Mouse (Mus musculus) ovary, postnatal 36 days (tissue): ENCODE measurements at regions not wholly inside any gene's neighbourhood (a gene's known extent, or its start where the extent isn't known, plus 50 kb on each side); places are given as distances from the start of the nearest gene placed in this dataset.
"Not testable (repeated sequence)": the region's sequence is repeated elsewhere in the genome, so short reads cannot be mapped to it uniquely, and the experiment has no call there.

Source experiments
- DNase-seq: peaks from one replicate; pipeline ENCODE4 v3.0.0; 2022; ENCODE audit warnings: low spot score, mixed read lengths

GRCm38 (mm10) chr11:111961846-111962245 lies 820.2 kb upstream of the Sox9 start:
- DNase-seq: no peak

GRCm38 (mm10) chr11:111964066-111964465 lies 818.0 kb upstream of the Sox9 start:
- no peak for DNase-seq

- DNase-seq: no peak
Observed at GRCm38 (mm10) chr11:111966401-111966800, 815.6 kb upstream of the Sox9 start.

GRCm38 (mm10) chr11:111971001-111971400 lies 811.0 kb upstream of the Sox9 start:
- no peak for DNase-seq

GRCm38 (mm10) chr11:111978667-111979066 lies 803.4 kb upstream of the Sox9 start:
- DNase-seq: no peak

GRCm38 (mm10) chr11:111996395-111996794 lies 785.6 kb upstream of the Sox9 start:
- DNase-seq: no peak

- DNase-seq: not testable (repeated sequence)
Observed at GRCm38 (mm10) chr11:112010848-112011247, 771.2 kb upstream of the Sox9 start.

- DNase-seq: no peak
Observed at GRCm38 (mm10) chr11:112017906-112018305, 764.1 kb upstream of the Sox9 start.

- no peak for DNase-seq
Observed at GRCm38 (mm10) chr11:112028031-112028430, 754.0 kb upstream of the Sox9 start.

GRCm38 (mm10) chr11:112038741-112039140 lies 743.3 kb upstream of the Sox9 start:
- DNase-seq: no peak

- no peak for DNase-seq
Observed at GRCm38 (mm10) chr11:112044455-112044854, 737.6 kb upstream of the Sox9 start.

- no peak for DNase-seq
Observed at GRCm38 (mm10) chr11:112045353-112045752, 736.7 kb upstream of the Sox9 start.

- no peak for DNase-seq
Observed at GRCm38 (mm10) chr11:112050362-112050761, 731.7 kb upstream of the Sox9 start.

GRCm38 (mm10) chr11:112055591-112055990 lies 726.4 kb upstream of the Sox9 start:
- no peak for DNase-seq

- DNase-seq: no peak
Observed at GRCm38 (mm10) chr11:112067176-112067575, 714.8 kb upstream of the Sox9 start.

- DNase-seq: no peak
Observed at GRCm38 (mm10) chr11:112068821-112069220, 713.2 kb upstream of the Sox9 start.

GRCm38 (mm10) chr11:112071571-112071970 lies 710.5 kb upstream of the Sox9 start:
- DNase-seq: no peak

- DNase-seq: no peak
Observed at GRCm38 (mm10) chr11:112081386-112081785, 700.6 kb upstream of the Sox9 start.

GRCm38 (mm10) chr11:112083019-112083418 lies 699.0 kb upstream of the Sox9 start:
- no peak for DNase-seq

GRCm38 (mm10) chr11:112092168-112092567 lies 689.9 kb upstream of the Sox9 start:
- no peak for DNase-seq

GRCm38 (mm10) chr11:112095009-112095408 lies 687.0 kb upstream of the Sox9 start:
- no peak for DNase-seq

GRCm38 (mm10) chr11:112098161-112098560 lies 683.9 kb upstream of the Sox9 start:
- no peak for DNase-seq

- no peak for DNase-seq
Observed at GRCm38 (mm10) chr11:112103252-112103651, 678.8 kb upstream of the Sox9 start.

GRCm38 (mm10) chr11:112106891-112107290 lies 675.1 kb upstream of the Sox9 start:
- DNase-seq: no peak

GRCm38 (mm10) chr11:112107314-112107713 lies 674.7 kb upstream of the Sox9 start:
- no peak for DNase-seq
